Comparison of ENCODE assay signal across 9 mouse cellular contexts in the genomic region with DNA sequence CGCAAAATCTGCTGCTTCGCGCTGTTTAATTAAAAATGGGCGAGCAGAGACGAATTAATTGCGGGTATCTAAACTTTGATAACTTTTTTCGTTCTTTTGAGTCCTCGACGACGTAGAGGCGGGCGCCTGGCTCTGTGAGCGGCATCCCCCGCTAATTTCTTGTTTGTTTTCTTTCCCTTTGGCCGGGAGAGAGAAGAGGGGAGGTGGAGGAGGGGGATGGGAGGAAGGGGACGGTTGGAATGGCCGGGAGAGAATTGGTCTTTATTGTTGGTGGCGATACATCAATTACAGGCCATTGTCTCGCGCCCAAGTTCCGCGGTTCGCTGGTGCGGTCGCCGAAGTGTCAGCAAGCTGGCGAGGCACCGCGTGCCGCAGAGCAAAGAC. TPM values are rescaled to one million over a fixed set of nuclear protein-coding genes. Genes with fewer than 3 reads are reported as not detected.
DNase-seq lines count a peak whose midpoint lies in the region; ATAC-seq and TF ChIP-seq lines count a peak whose summit lies in the region.
"Had no signal": no experiment of that assay in that cellular context is flagged by ENCODE, and none has a peak within 500 bp of the region (broad histone marks: within the 10 kb centered on the region; RNA-seq: fewer than 3 reads in every experiment).

No protein-coding gene starts in this region.

- H3K4me1 ChIP-seq in heart, postnatal 0 days (ENCODE audit: control insufficient read depth, insufficient read depth): peaks cover 18% of the 10 kb centered on the region; the same call in 1 of the 2 replicates
- H3K4me1 ChIP-seq in forebrain, embryonic 10.5 days: peaks cover 63% of the 10 kb centered on the region
- H3K4me1 ChIP-seq in limb, embryonic 10.5 days: peaks cover 64% of the 10 kb centered on the region
- H3K4me1 ChIP-seq in neural tube, embryonic 12.5 days: peaks cover 41% of the 10 kb centered on the region

- 2% methylated on average over 30 of the region's 30 CpGs for WGBS in heart, postnatal 0 days
- WGBS in forebrain, embryonic 10.5 days: under 1% methylated on average over 30 of the region's 30 CpGs
- WGBS in limb, embryonic 10.5 days: under 1% methylated on average over 30 of the region's 30 CpGs
- WGBS in neural tube, embryonic 12.5 days: under 1% methylated on average over 30 of the region's 30 CpGs

- no peaks in the 10 kb centered on the region for H3K36me3 ChIP-seq in heart, postnatal 0 days (replicated peaks; ENCODE audit: control insufficient read depth, insufficient read depth, low read length)
- H3K36me3 ChIP-seq in forebrain, embryonic 10.5 days (replicated peaks): no peaks in the 10 kb centered on the region
- no peaks in the 10 kb centered on the region for H3K36me3 ChIP-seq in limb, embryonic 10.5 days
- H3K36me3 ChIP-seq in neural tube, embryonic 12.5 days: no peaks in the 10 kb centered on the region

- no peak for DNase-seq in heart, postnatal 0 days (ENCODE audit: low spot score)
- no peak for DNase-seq in heart, postnatal 14 days
- peak; percentile 60 for DNase-seq in forebrain, embryonic 10.5 days (ENCODE audit: extremely low spot score, low spot score)
- peak; percentile 53 for DNase-seq in limb, embryonic 10.5 days (ENCODE audit: low spot score)
- DNase-seq in gastrocnemius, postnatal 10 days: no peak
- no peak for DNase-seq in spleen, postnatal 36 days (ENCODE audit: low spot score in 2 of 2)

- intact Hi-C loops in heart, postnatal 14 days (cut with DNase I): no loop called here

- H3K4me2 ChIP-seq in heart, postnatal 0 days (ENCODE audit: low read depth, low read length): peak overlapping the region; percentile 50
- peak overlapping the region; percentile 81 for H3K4me2 ChIP-seq in neural tube, embryonic 12.5 days (replicated peaks)

- H3K9ac ChIP-seq in heart, postnatal 0 days (replicated peaks; ENCODE audit: low read depth, low read length): no peak overlapping the region
- H3K9ac ChIP-seq in neural tube, embryonic 12.5 days: peak overlapping the region; percentile 98

- no peak overlapping the region for H3K27ac ChIP-seq in heart, postnatal 0 days (ENCODE audit: low read depth)
- peak overlapping the region; percentile 98 for H3K27ac ChIP-seq in forebrain, embryonic 10.5 days
- H3K27ac ChIP-seq in limb, embryonic 10.5 days: peak overlapping the region; percentile 98
- H3K27ac ChIP-seq in neural tube, embryonic 12.5 days: peak overlapping the region; percentile 79

- no peak for ATAC-seq in heart, postnatal 0 days (ENCODE audit: insufficient read depth, low read depth)
- ATAC-seq in neural tube, embryonic 12.5 days (ENCODE audit: low FRiP score, low read depth): no peak
- no peak for ATAC-seq in monocyte, adult 5-6 weeks (replicated peaks; ENCODE audit: insufficient number of reproducible peaks, low FRiP score, low TSS enrichment, poor library complexity, severe bottlenecking)

- H3K4me3 ChIP-seq in heart, postnatal 0 days (ENCODE audit: low read depth, low read length): peak overlapping the region; percentile 53; the same call in 1 of the 2 replicates
- H3K4me3 ChIP-seq in forebrain, embryonic 10.5 days: peak overlapping the region; percentile 88
- peak overlapping the region; percentile 89 for H3K4me3 ChIP-seq in limb, embryonic 10.5 days
- H3K4me3 ChIP-seq in neural tube, embryonic 12.5 days: peak overlapping the region; percentile 83

- TF ChIP-seq EP300 in heart, postnatal 0 days (IDR thresholded peaks at IDR 0.05; ENCODE audit: low read depth): no peak

- H3K9me3 ChIP-seq in heart, postnatal 0 days (replicated peaks; ENCODE audit: control insufficient read depth, low read length): no peaks in the 10 kb centered on the region
- no peaks in the 10 kb centered on the region for H3K9me3 ChIP-seq in forebrain, embryonic 10.5 days
- no peaks in the 10 kb centered on the region for H3K9me3 ChIP-seq in limb, embryonic 10.5 days (replicated peaks)
- no peaks in the 10 kb centered on the region for H3K9me3 ChIP-seq in neural tube, embryonic 12.5 days

- TF ChIP-seq CTCF in heart, postnatal 0 days (IDR thresholded peaks at IDR 0.05; ENCODE audit: low read depth): no peak

- H3K27me3 ChIP-seq in heart, postnatal 0 days (ENCODE audit: control insufficient read depth, insufficient read depth, low read length): peaks cover 99% of the 10 kb centered on the region
- H3K27me3 ChIP-seq in forebrain, embryonic 10.5 days (ENCODE audit: poor library complexity, severe bottlenecking): peaks cover 71% of the 10 kb centered on the region
- peaks cover 67% of the 10 kb centered on the region for H3K27me3 ChIP-seq in limb, embryonic 10.5 days (ENCODE audit: low read depth, poor library complexity, severe bottlenecking)
- 0 out of 2 replicates have a peak, but pooled peaks cover 7% of the 10 kb centered on the region for H3K27me3 ChIP-seq in neural tube, embryonic 12.5 days (replicated peaks)
- H3K27me3 ChIP-seq: CH12.LX had no signal

RNA-seq across cellular contexts. Expression of a gene that starts 1.2 kb away (rescaled TPM):
- 2.3 and 3.9 TPM in 2 replicates for total RNA-seq in heart, postnatal 0 days (2014; rRNA removed; ENCODE audit: low replicate concordance)
- 1.6 and 2.0 TPM in 2 replicates for polyA plus RNA-seq in heart, postnatal 0 days (2015; fragmentation: Nextera tagmentation; extraction: Ambion mirVana)
- total RNA-seq in heart, postnatal 14 days (2021): 1 to 10 TPM; 1.0 to 1.8 TPM
- 12.2 TPM in 2 replicates for polyA plus RNA-seq in forebrain, embryonic 10.5 days (2016; fragmentation: Nextera tagmentation; extraction: Ambion mirVana)
- polyA plus RNA-seq in limb, embryonic 10.5 days (2016; fragmentation: Nextera tagmentation; extraction: Ambion mirVana): 12.8 and 18.3 TPM in 2 replicates
- polyA plus RNA-seq in neural tube, embryonic 12.5 days (2016; fragmentation: Nextera tagmentation; extraction: Ambion mirVana): 26.0 and 26.6 TPM in 2 replicates
- not detected in 3 replicates for total RNA-seq in monocyte, adult 5-6 weeks (2017)
- total RNA-seq in gastrocnemius, postnatal 10 days (2021): under 1 TPM; 0.07 to 0.16 TPM
- total RNA-seq: CH12.LX had no signal

Comparison
In these comparisons a context has a peak if more than half of its experiments do, and no peak if none do; other contexts are left out.
1. DNase-seq: peak in forebrain, embryonic 10.5 days (single experiment) and limb, embryonic 10.5 days (single experiment); none in heart, postnatal 0 days (single experiment), heart, postnatal 14 days (0 of 2), gastrocnemius, postnatal 10 days (single experiment) and spleen, postnatal 36 days (0 of 2).
2. Peak in every context shown above with its lines, with median percentiles within 50 percentile points of each other: H3K4me3 ChIP-seq.